Mouse (Mus musculus): ENCODE measurements around the gene Hectd2. TPM values are rescaled to one million over a fixed set of nuclear protein-coding genes. Genes with fewer than 3 reads are reported as not detected.

The Hectd2 gene
- polyA plus RNA-seq, 1 experiment from 2014 or later, result 3.5 TPM

DNA sequence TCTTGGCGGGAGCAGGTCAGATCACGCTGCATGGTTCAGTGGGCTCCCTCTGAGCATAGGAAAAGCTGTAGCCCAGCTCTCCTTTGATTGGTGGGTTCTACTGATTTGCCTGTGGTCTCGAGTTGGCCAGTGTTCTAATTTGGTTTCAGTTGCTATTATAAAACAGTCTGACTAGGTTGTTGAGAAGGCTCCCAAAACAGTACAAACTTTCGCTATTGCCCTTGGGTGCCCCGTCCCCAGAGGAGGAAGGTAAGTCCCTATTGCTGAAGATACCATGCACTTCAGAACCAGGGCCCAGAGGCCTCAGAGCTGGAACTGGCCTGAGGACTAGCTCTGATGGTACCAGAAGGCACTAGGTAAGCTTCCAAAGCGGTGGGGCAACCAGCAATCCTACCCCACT is 112.9 kb downstream of the Hectd2 start:
- DNase-seq (ENCODE audit: low spot score), result no peak
- Histone ChIP-seq H3K27ac (ENCODE audit: low read depth) (no peak overlapping the region), H3K9me3 (ENCODE audit: control insufficient read depth, low read length) (no peaks in the 10 kb centered on the region), H3K36me3 (ENCODE audit: control insufficient read depth, insufficient read depth, low read length) (no peaks in the 10 kb centered on the region), H3K4me1 (replicated peaks; ENCODE audit: control insufficient read depth, insufficient read depth, low read length) (no peaks in the 10 kb centered on the region), H3K4me2 (ENCODE audit: low read length) (no peak overlapping the region), H3K9ac (ENCODE audit: low read length) (no peak overlapping the region), H3K27me3 (replicated peaks; ENCODE audit: control insufficient read depth, insufficient read depth, low read length) (no peaks in the 10 kb centered on the region), H3K4me3 (ENCODE audit: low read depth, low read length) (no peak overlapping the region)
- no peak for ATAC-seq (replicated peaks; ENCODE audit: low FRiP score, low TSS enrichment, low read depth)
- WGBS, result 85% methylated on average over 6 of the region's 6 CpGs

GRCm38 (mm10) chr19:36668098-36668497 is 113.7 kb downstream of the Hectd2 start:
- Histone ChIP-seq H3K4me2 (ENCODE audit: low read length) (no peak overlapping the region), H3K9ac (ENCODE audit: low read length) (no peak overlapping the region), H3K4me3 (ENCODE audit: low read depth, low read length) (no peak overlapping the region), H3K36me3 (ENCODE audit: control insufficient read depth, insufficient read depth, low read length) (no peaks in the 10 kb centered on the region), H3K27me3 (replicated peaks; ENCODE audit: control insufficient read depth, insufficient read depth, low read length) (no peaks in the 10 kb centered on the region), H3K4me1 (replicated peaks; ENCODE audit: control insufficient read depth, insufficient read depth, low read length) (no peaks in the 10 kb centered on the region), H3K27ac (ENCODE audit: low read depth) (no peak overlapping the region), H3K9me3 (ENCODE audit: control insufficient read depth, low read length) (no peaks in the 10 kb centered on the region)
- no peak for DNase-seq (ENCODE audit: low spot score)
- whole genome bisulfite sequencing, result 86% methylated on average over 1 of the region's 1 CpGs
- no peak for ATAC-seq (replicated peaks; ENCODE audit: low FRiP score, low TSS enrichment, low read depth)

DNA sequence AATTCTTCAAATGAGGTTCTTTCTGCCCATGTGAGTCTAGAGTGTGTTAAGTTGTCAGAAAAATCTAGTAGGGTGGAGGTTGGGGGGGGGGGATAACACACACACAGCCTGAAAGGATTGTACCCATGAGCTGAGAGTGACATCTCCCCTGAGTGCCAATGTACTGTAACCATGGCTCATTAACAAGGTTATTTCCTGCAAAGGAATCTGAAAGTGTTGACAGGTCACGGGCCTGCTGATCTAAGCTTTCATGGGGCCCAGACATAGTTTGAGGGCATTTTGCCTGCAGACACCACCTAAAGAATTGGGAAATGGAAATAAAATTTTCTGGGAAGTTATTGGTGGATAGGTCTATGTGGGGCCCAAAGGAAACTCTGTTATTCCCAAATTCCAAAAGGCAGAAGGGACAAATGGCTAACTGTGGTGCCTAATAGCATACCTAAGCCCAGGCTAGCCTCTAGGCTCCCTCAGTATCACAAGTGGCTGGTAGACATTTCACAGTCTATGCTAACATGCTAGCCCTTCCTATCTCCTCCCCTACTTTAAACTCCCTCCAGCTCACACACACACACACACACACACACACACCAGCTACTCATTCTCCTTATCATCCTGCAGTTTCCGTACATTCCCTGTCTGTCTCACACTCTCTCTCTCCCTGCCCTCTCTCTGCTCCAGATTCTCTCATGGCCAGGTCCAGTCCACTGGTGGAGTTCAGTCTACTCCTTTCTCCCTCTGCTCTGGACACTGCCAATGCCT is 114.6 kb downstream of the Hectd2 start:
- ATAC-seq (replicated peaks; ENCODE audit: low FRiP score, low TSS enrichment, low read depth) (no peak), DNase-seq (ENCODE audit: low spot score) (no peak)
- no peak overlapping the region for H3K4me3 ChIP-seq (ENCODE audit: low read depth, low read length)
- H3K27me3 ChIP-seq (replicated peaks; ENCODE audit: control insufficient read depth, insufficient read depth, low read length), result no peaks in the 10 kb centered on the region
- H3K9ac ChIP-seq (ENCODE audit: low read length), result no peak overlapping the region
- H3K36me3 ChIP-seq (ENCODE audit: control insufficient read depth, insufficient read depth, low read length), result no peaks in the 10 kb centered on the region
- H3K9me3 ChIP-seq (ENCODE audit: control insufficient read depth, low read length), result no peaks in the 10 kb centered on the region
- H3K4me1 ChIP-seq (replicated peaks; ENCODE audit: control insufficient read depth, insufficient read depth, low read length), result no peaks in the 10 kb centered on the region
- no peak overlapping the region for H3K4me2 ChIP-seq (ENCODE audit: low read length)
- no peak overlapping the region for H3K27ac ChIP-seq (ENCODE audit: low read depth)
- 73% methylated on average over 2 of the region's 2 CpGs for WGBS

DNA sequence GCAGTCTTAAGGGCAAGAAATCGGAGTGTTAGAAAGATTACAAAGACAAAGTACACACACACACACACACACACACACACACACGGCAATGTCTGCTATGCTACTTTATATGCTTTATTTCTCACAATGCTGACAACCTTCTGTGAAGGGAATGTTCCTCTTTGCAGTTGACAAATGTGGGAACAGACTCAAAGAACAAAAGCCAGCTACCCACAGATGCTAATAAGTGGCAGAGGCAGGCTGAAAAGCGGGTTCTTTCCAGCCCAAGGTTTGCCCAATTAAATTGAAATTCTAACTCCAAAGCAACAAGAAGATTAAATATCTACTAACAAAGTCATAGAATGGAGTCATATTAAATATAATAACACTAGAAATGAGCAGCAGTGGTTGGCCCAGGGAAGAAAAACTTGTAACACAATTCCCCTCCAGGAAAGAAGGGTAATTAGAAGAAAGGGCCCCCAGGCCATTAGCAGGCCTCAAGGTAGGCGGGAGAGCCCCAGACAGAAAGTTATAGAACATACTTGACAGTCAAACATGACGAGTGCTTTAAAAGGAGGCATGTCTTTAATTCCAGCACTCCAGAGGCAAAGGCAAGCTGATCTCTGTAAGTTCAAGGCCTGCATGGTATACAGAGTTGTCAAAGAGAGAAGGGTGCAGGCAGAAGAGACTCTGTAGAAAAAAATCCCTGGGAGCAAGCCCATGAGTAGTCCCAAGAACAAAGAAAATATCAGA is 115.4 kb downstream of the Hectd2 start:
- Histone ChIP-seq H3K4me3 (ENCODE audit: low read depth, low read length) (no peak overlapping the region), H3K4me1 (replicated peaks; ENCODE audit: control insufficient read depth, insufficient read depth, low read length) (no peaks in the 10 kb centered on the region), H3K36me3 (ENCODE audit: control insufficient read depth, insufficient read depth, low read length) (no peaks in the 10 kb centered on the region), H3K9ac (ENCODE audit: low read length) (no peak overlapping the region), H3K27me3 (replicated peaks; ENCODE audit: control insufficient read depth, insufficient read depth, low read length) (no peaks in the 10 kb centered on the region), H3K9me3 (ENCODE audit: control insufficient read depth, low read length) (no peaks in the 10 kb centered on the region), H3K4me2 (ENCODE audit: low read length) (no peak overlapping the region), H3K27ac (ENCODE audit: low read depth) (no peak overlapping the region)
- ATAC-seq (replicated peaks; ENCODE audit: low FRiP score, low TSS enrichment, low read depth) (no peak), DNase-seq (ENCODE audit: low spot score) (no peak)
- WGBS, result 57% methylated on average over 5 of the region's 5 CpGs

Other genes starting within 250 kb of the Hectd2 start
- gene Pcgf5, start 206.3 kb upstream of the Hectd2 start, polyA plus RNA-seq (2014; fragmentation: Nextera tagmentation; extraction: Ambion mirVana), result 18.5 and 21.6 TPM in 2 replicates
- 10.0 and 11.7 TPM in 2 replicates for gene Ppp1r3c, start 182.0 kb downstream of the Hectd2 start, polyA plus RNA-seq (2014; fragmentation: Nextera tagmentation; extraction: Ambion mirVana)

Measured in intestine, embryonic 14.5 days (tissue).